Mouse (Mus musculus) heart, embryonic 14.5 days (tissue): Measurements from ENCODE around the gene Rbbp7. TPM values are rescaled to one million over a fixed set of nuclear protein-coding genes. Genes with fewer than 3 reads are reported as not detected.

Experiments
- ATAC-seq: fragments of 200-750 bp; cut with Nextera tagmentation; 2 replicates; pipeline ENCODE4 v1.8.0; 2017; ENCODE audit warnings: low read depth, moderate TSS enrichment; ENCODE audit not compliant: insufficient number of reproducible peaks, insufficient read depth, low FRiP score
- H3K27ac ChIP-seq, 2 experiments: fragments of 200-500 bp in 1 of 2; fragments of 300-500 bp in 1 of 2; sonication (generic) in 1 of 2; replicated peaks in 1 of 2; 2 replicates each; pipeline ENCODE4 v1.5.1; 2012 to 2014; ENCODE audit warnings: low read depth in 2 of 2, low read length in 2 of 2, control low read depth in 1 of 2, mild to moderate bottlenecking in 1 of 2, mixed read lengths in 1 of 2; ENCODE audit not compliant: control insufficient read depth in 1 of 2, insufficient read depth in 1 of 2
- H3K27me3 ChIP-seq: fragments of 300-500 bp; sonication (generic); 2 replicates; pipeline ENCODE4 v1.6.1; 2014; ENCODE audit warnings: mild to moderate bottlenecking, low read length, control low read depth; ENCODE audit not compliant: control insufficient read depth, insufficient read depth
- H3K36me3 ChIP-seq: fragments of 300-500 bp; sonication (generic); 2 replicates; pipeline ENCODE4 v1.6.1; 2014; ENCODE audit warnings: mild to moderate bottlenecking, control low read depth, low read length, mixed read lengths; ENCODE audit not compliant: control insufficient read depth, insufficient read depth
- H3K4me1 ChIP-seq, 2 experiments: fragments of 200-500 bp in 1 of 2; fragments of 300-500 bp in 1 of 2; sonication (generic) in 1 of 2; 2 replicates each; pipeline ENCODE4 v1.6.1; 2012 to 2014; ENCODE audit warnings: low read length in 2 of 2, control low read depth in 1 of 2, mixed read lengths in 1 of 2; ENCODE audit not compliant: control insufficient read depth in 2 of 2, insufficient read depth in 2 of 2
- H3K4me2 ChIP-seq: fragments of 300-500 bp; sonication (generic); 2 replicates; pipeline ENCODE4 v1.6.1; 2014; ENCODE audit warnings: mild to moderate bottlenecking, low read length
- H3K4me3 ChIP-seq, 2 experiments: fragments of 200-500 bp in 1 of 2; fragments of 300-500 bp in 1 of 2; sonication (generic) in 1 of 2; 2 replicates each; pipeline ENCODE4 v1.5.1; 2012 to 2014; ENCODE audit warnings: low read length in 2 of 2, mild to moderate bottlenecking in 2 of 2, control low read depth in 1 of 2, low read depth in 1 of 2, moderate library complexity in 1 of 2; ENCODE audit not compliant: control insufficient read depth in 1 of 2, insufficient read depth in 1 of 2
- H3K9ac ChIP-seq: fragments of 300-500 bp; sonication (generic); 2 replicates; pipeline ENCODE4 v1.6.1; 2014; ENCODE audit warnings: mild to moderate bottlenecking, low read length
- H3K9me3 ChIP-seq: fragments of 300-500 bp; sonication (generic); 2 replicates; pipeline ENCODE4 v1.6.1; 2016; ENCODE audit warnings: low read length, control low read depth; ENCODE audit not compliant: control insufficient read depth
- WGBS: fragments of 180-500 bp; shearing (Covaris S2); extraction: QIAGEN DNeasy Blood & Tissue Kit; methylation state at CpG from one replicate; pipeline ENCODE4 v1.1.7; 2014; 5-methylcytosine and 5-hydroxymethylcytosine counted together
- polyA plus RNA-seq: library from polyadenylated mRNA; unstranded; fragments of >200 nt; fragmentation: Nextera tagmentation; extraction: Ambion mirVana; gene quantifications from 2 replicates; pipeline ENCODE4 v1.2.1, GENCODE M21; 2014

The Rbbp7 gene
- polyA plus RNA-seq, 1 experiment from 2014 or later: 430 TPM

GRCm38 (mm10) chrX:162734997-162735929, 24.9 kb upstream of the Rbbp7 start:
- no peaks in the 10 kb centered on the region for H3K36me3 ChIP-seq
- peak overlapping the region; percentile 61 for H3K9ac ChIP-seq
- peak; percentile 76 for ATAC-seq
- peak overlapping the region; percentile 68 to 70 for H3K27ac ChIP-seq
- H3K27me3 ChIP-seq: no peaks in the 10 kb centered on the region
- WGBS: 23% methylated on average over 25 of the region's 25 CpGs
- no peaks in the 10 kb centered on the region for H3K9me3 ChIP-seq
- H3K4me3 ChIP-seq: peak overlapping the region; percentile 38 to 60
- peak overlapping the region; percentile 69 for H3K4me2 ChIP-seq
- H3K4me1 ChIP-seq: no peaks in the 10 kb centered on the region

DNA sequence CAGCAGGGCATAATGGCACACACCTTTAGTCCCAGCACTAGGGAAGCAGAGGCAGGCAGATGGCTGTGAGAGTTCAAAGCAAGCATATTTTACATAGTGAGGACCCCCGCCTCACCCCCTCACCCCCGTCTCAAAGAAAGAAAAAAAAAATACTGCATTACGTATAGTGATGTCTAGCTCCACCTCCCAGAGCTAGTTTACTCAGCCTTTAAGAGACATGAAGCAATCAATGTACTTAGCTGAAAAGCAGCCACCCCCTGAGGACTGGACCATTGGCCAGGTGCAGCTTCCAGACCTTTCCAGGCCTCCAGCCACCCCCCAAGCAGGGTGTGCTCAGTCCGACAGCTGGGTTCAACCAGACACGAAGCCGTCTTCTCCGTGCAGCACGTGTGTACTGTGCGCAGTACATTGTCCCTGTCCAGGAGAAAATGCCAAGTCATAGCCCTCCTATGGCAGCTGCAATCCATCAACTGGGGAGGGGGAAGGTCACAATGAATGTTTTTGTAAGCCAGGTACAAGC, 24.0 kb upstream of the Rbbp7 start:
- Histone ChIP-seq H3K4me1 (no peaks in the 10 kb centered on the region), H3K9ac (peak overlapping the region; percentile 61; the same call in 1 of the 2 replicates), H3K36me3 (no peaks in the 10 kb centered on the region), H3K4me2 (peak overlapping the region; percentile 69), H3K4me3 (peak overlapping the region; percentile 1 to 38; a peak in 1 of 4 replicates), H3K9me3 (no peaks in the 10 kb centered on the region), H3K27ac (peak overlapping the region; percentile 68 to 70; a peak in 3 of 4 replicates), H3K27me3 (no peaks in the 10 kb centered on the region)
- 35% methylated on average over 9 of the region's 9 CpGs for WGBS
- ATAC-seq: 0 out of 2 replicates have a peak, but pooled peaks have one; percentile 61

DNA sequence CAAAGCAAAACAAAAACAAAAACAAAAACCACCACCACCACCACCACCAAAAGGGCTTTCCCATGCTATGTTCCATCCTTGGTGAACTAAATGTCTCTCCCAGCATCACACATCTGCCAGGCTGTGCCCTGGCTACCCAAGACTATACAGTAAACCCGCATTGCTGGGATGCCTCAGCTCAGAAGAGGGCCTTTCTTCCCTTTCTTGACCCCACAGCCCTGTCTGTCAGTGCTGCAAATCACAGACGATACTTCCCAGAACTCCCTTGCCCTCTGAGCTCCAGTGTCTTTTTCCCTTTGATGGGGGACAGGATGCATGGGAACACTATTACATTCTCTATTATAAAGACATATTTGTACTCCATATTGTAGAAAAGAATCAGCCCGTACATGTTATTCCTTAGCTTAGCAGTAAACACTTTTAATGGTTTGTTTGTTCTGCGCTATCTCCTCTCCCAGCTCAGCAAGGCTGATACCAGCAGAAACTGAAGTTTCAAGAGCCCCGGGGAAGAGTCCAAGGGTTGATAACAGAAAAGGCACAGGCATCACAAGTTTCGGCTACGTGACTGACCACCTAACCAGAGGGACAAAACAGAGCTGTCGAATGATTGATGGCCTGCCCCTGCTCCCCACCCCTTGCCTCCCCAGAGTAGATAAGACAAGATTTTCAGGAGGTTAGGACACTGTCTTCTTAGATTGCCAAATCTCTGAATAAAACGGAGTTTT, 11.3 kb upstream of the Rbbp7 start:
- WGBS: 30% methylated on average over 9 of the region's 9 CpGs
- Histone ChIP-seq H3K9me3 (no peaks in the 10 kb centered on the region), H3K27me3 (no peaks in the 10 kb centered on the region), H3K9ac (no peak overlapping the region), H3K4me3 (no peak overlapping the region), H3K4me1 (no peaks in the 10 kb centered on the region; a peak in 1 of 4 replicates), H3K4me2 (no peak overlapping the region), H3K27ac (peak overlapping the region; percentile 28 to 41; a peak in 2 of 4 replicates), H3K36me3 (no peaks in the 10 kb centered on the region)
- ATAC-seq: no peak

- Histone ChIP-seq H3K27me3 (no peaks in the 10 kb centered on the region), H3K27ac (no peak overlapping the region), H3K4me3 (no peak overlapping the region), H3K4me1 (no peaks in the 10 kb centered on the region; a peak in 1 of 4 replicates), H3K4me2 (no peak overlapping the region), H3K9me3 (no peaks in the 10 kb centered on the region), H3K9ac (no peak overlapping the region), H3K36me3 (no peaks in the 10 kb centered on the region)
- WGBS: 84% methylated on average over 2 of the region's 2 CpGs
- ATAC-seq: no peak
These were observed 7.8 kb upstream of the Rbbp7 start for GRCm38 (mm10) chrX:162752418-162752817.

GRCm38 (mm10) chrX:162754314-162754713, 5.9 kb upstream of the Rbbp7 start:
- no peak for ATAC-seq
- Histone ChIP-seq H3K4me1 (peaks cover 0 to 6% of the 10 kb centered on the region in 2 experiments; a peak in 2 of 4 replicates), H3K27me3 (no peaks in the 10 kb centered on the region), H3K9me3 (no peaks in the 10 kb centered on the region), H3K9ac (no peak overlapping the region), H3K27ac (no peak overlapping the region), H3K4me2 (no peak overlapping the region), H3K4me3 (no peak overlapping the region), H3K36me3 (no peaks in the 10 kb centered on the region)
- WGBS: 90% methylated on average over 4 of the region's 4 CpGs

- H3K9me3 ChIP-seq: no peaks in the 10 kb centered on the region
- H3K4me3 ChIP-seq: no peak overlapping the region
- H3K36me3 ChIP-seq: no peaks in the 10 kb centered on the region
- 57% methylated on average over 7 of the region's 7 CpGs for WGBS
- no peak for ATAC-seq
- H3K9ac ChIP-seq: no peak overlapping the region
- H3K27ac ChIP-seq: no peak overlapping the region
- no peak overlapping the region for H3K4me2 ChIP-seq
- no peaks in the 10 kb centered on the region for H3K27me3 ChIP-seq
- H3K4me1 ChIP-seq: peaks cover 0 to 8% of the 10 kb centered on the region in 2 experiments; a peak in 2 of 4 replicates
These were observed 4.1 kb upstream of the Rbbp7 start for GRCm38 (mm10) chrX:162756058-162756457.
